Mouse (Mus musculus): ENCODE data around the gene Nrip2.
A peak's percentile ranks its signal among the peaks of the same experiment; 100 is the strongest.

DNA sequence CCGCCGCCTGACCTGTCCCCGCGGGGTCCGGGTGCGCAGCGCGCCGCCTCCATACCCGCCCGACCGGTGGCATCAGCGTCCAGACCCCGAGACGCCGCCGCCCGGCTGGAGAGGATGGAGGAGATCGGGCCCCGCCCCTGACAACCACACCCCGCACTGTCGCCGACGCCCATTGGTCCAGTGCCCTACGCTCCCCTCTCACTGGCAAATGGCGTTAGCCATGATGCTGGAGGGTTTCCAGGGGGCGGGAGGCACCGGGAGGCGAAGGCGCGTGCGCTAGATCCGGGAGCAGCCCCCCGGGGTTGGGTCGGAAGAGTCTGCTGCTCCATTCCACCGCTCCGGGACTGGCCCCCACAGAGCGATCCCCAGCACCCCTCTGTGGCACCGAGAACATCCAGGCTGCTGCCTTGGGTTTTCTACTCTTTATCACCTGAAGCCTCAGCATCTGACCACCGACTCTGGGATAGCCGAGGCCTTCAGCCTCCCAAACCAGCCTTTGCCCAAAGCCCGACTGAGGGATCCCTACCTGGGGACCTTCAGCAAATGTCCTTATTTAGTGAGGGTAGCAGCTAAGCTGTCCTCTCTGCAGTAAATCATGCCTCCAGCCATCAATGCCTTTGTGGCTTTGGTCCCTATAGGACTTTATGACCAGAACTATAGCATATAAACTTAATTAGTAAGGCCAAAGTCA, 43.2 kb upstream of the Nrip2 start, which contains the start of gene Tulp3:
- TF ChIP-seq POLR2A (IDR thresholded peaks at IDR 0.05; ENCODE audit: borderline replicate concordance, extremely low read depth, low read depth, low read length): peak; percentile 55; the same call in 1 of the 2 replicates
- no peak for TF ChIP-seq CTCF (IDR thresholded peaks at IDR 0.05; ENCODE audit: insufficient read depth, low read length)

All from lung, adult 2 months (tissue).